In genomic region chr10:21994431-21994914, GRCm38 (mm10) we compare ENCODE assay signal across 8 mouse cellular contexts.
DNase-seq lines count a peak whose midpoint lies in the region; ATAC-seq and TF ChIP-seq lines count a peak whose summit lies in the region.

No protein-coding gene starts in this region.

- H3K4me1 ChIP-seq in embryonic facial prominence, embryonic 13.5 days = peaks cover 56% of the 10 kb centered on the region
- H3K4me1 ChIP-seq in heart, adult 2 months (ENCODE audit: control insufficient read depth, insufficient read depth, low read length) = peaks cover 3% of the 10 kb centered on the region; the same call in 1 of the 2 replicates
- peaks cover 31% of the 10 kb centered on the region for H3K4me1 ChIP-seq in limb, embryonic 12.5 days (replicated peaks)
- H3K4me1 ChIP-seq in midbrain, embryonic 14.5 days (ENCODE audit: control insufficient read depth, insufficient read depth, low read length) = peaks cover 17% of the 10 kb centered on the region

- peaks cover 13% of the 10 kb centered on the region for H3K27me3 ChIP-seq in embryonic facial prominence, embryonic 13.5 days
- H3K27me3 ChIP-seq in heart, adult 2 months (ENCODE audit: control insufficient read depth, insufficient read depth, low read length) = no peaks in the 10 kb centered on the region
- H3K27me3 ChIP-seq in limb, embryonic 12.5 days = peaks cover 17% of the 10 kb centered on the region
- H3K27me3 ChIP-seq in midbrain, embryonic 14.5 days (ENCODE audit: control insufficient read depth, insufficient read depth, low read length) = peaks cover 12% of the 10 kb centered on the region; the same call in 1 of the 2 replicates

- H3K9ac ChIP-seq in embryonic facial prominence, embryonic 13.5 days = peak overlapping the region; percentile 82
- peak overlapping the region; percentile 96 for H3K9ac ChIP-seq in heart, adult 2 months (ENCODE audit: low read depth, low read length)
- H3K9ac ChIP-seq in limb, embryonic 12.5 days (replicated peaks) = peak overlapping the region; percentile 69
- H3K9ac ChIP-seq in midbrain, embryonic 14.5 days (replicated peaks; ENCODE audit: low read length) = peak overlapping the region; percentile 72

- peak overlapping the region; percentile 89 for H3K27ac ChIP-seq in embryonic facial prominence, embryonic 13.5 days
- H3K27ac ChIP-seq in heart, adult 2 months = peak overlapping the region; percentile 100
- peak overlapping the region; percentile 88 for H3K27ac ChIP-seq in limb, embryonic 12.5 days
- H3K27ac ChIP-seq in midbrain, embryonic 14.5 days (replicated peaks; ENCODE audit: low read depth, low read length) = peak overlapping the region; percentile 71

- peaks cover 27% of the 10 kb centered on the region for H3K36me3 ChIP-seq in embryonic facial prominence, embryonic 13.5 days
- H3K36me3 ChIP-seq in heart, adult 2 months (ENCODE audit: control insufficient read depth, insufficient read depth, low read length) = peaks cover 19% of the 10 kb centered on the region
- H3K36me3 ChIP-seq in limb, embryonic 12.5 days = peaks cover 29% of the 10 kb centered on the region
- peaks cover 32% of the 10 kb centered on the region for H3K36me3 ChIP-seq in midbrain, embryonic 14.5 days (ENCODE audit: control insufficient read depth, insufficient read depth, low read length)

- H3K9me3 ChIP-seq in embryonic facial prominence, embryonic 13.5 days = no peaks in the 10 kb centered on the region
- H3K9me3 ChIP-seq in limb, embryonic 12.5 days = no peaks in the 10 kb centered on the region
- no peaks in the 10 kb centered on the region for H3K9me3 ChIP-seq in midbrain, embryonic 14.5 days (ENCODE audit: control insufficient read depth, low read length)

- TF ChIP-seq CTCF in heart, adult 2 months (IDR thresholded peaks at IDR 0.05) = no peak

- peak; percentile 94 for DNase-seq in 416B (ENCODE audit: low read depth)
- peak; percentile 89 to 92 for DNase-seq in adrenal gland, postnatal 4 days (ENCODE audit: low spot score in 2 of 2)
- DNase-seq in heart, adult 2 months = peak; percentile 98 to 99
- peak; percentile 98 for DNase-seq in kidney, adult 8-10 months
- DNase-seq in midbrain, embryonic 14.5 days = peak; percentile 96
- DNase-seq in spleen, adult 12 weeks (ENCODE audit: low spot score) = peak; percentile 90

- H3K4me3 ChIP-seq in embryonic facial prominence, embryonic 13.5 days = peak overlapping the region; percentile 73
- peak overlapping the region; percentile 91 for H3K4me3 ChIP-seq in heart, adult 2 months
- peak overlapping the region; percentile 69 for H3K4me3 ChIP-seq in limb, embryonic 12.5 days (replicated peaks)
- peak overlapping the region; percentile 66 for H3K4me3 ChIP-seq in midbrain, embryonic 14.5 days (replicated peaks; ENCODE audit: low read depth, low read length)

- no peaks in the 10 kb centered on the region for H3K79me2 ChIP-seq in heart, adult 2 months (replicated peaks; ENCODE audit: control insufficient read depth, insufficient read depth, low read length)

- H3K4me2 ChIP-seq in embryonic facial prominence, embryonic 13.5 days = peak overlapping the region; percentile 82
- H3K4me2 ChIP-seq in limb, embryonic 12.5 days = peak overlapping the region; percentile 82
- peak overlapping the region; percentile 98 for H3K4me2 ChIP-seq in midbrain, embryonic 14.5 days (ENCODE audit: low read length)

- WGBS in embryonic facial prominence, embryonic 13.5 days = 3% methylated on average over 40 of the region's 40 CpGs
- WGBS in heart, adult 2 months = 4% methylated on average over 40 of the region's 40 CpGs
- under 1% methylated on average over 40 of the region's 40 CpGs for WGBS in limb, embryonic 12.5 days
- WGBS in midbrain, embryonic 14.5 days = under 1% methylated on average over 40 of the region's 40 CpGs

- TF ChIP-seq EP300 in heart, adult 2 months (IDR thresholded peaks at IDR 0.05; ENCODE audit: insufficient read depth, low read depth, low read length) = peak; percentile 95

- intact Hi-C loops in heart, adult 2 months (cut with DNase I) = loop anchor here (5.0 kb wide), 2 partner anchors 92 to 447 kb away; no protein-coding TSS in a partner anchor

- peak; percentile 99 for TF ChIP-seq POLR2A in heart, adult 2 months (IDR thresholded peaks at IDR 0.05; ENCODE audit: insufficient read depth, low read depth, low read length)

- peak; percentile 96 for ATAC-seq in embryonic facial prominence, embryonic 13.5 days (ENCODE audit: insufficient number of reproducible peaks, insufficient read depth, low FRiP score, low TSS enrichment, low read depth)
- ATAC-seq in limb, embryonic 12.5 days (ENCODE audit: insufficient number of reproducible peaks, insufficient read depth, low FRiP score, low TSS enrichment, low read depth) = peak; percentile 95
- peak; percentile 94 for ATAC-seq in midbrain, embryonic 14.5 days (ENCODE audit: low FRiP score, low TSS enrichment)

Comparison
In these comparisons a context has a peak if more than half of its experiments do, and no peak if none do; other contexts are left out.
1. Peak in every context shown above with its lines: DNase-seq, ATAC-seq, H3K4me3 ChIP-seq and H3K27ac ChIP-seq.